Mouse (Mus musculus): ENCODE measurements around the gene Sept9.

- TF ChIP-seq CTCF (IDR thresholded peaks at IDR 0.05; ENCODE audit: extremely low read depth, insufficient read depth, insufficient read length, insufficient replicate concordance) (no peak), POLR2A (IDR thresholded peaks at IDR 0.05; ENCODE audit: low read depth, low read length) (no peak)
Observed at GRCm38 (mm10) chr11:117384235-117384634, 184.8 kb downstream of the Sept9 start.
